Mouse (Mus musculus) midbrain, embryonic 14.5 days (tissue): ENCODE measurements at regions not wholly inside any gene's neighbourhood (a gene's known extent, or its start where the extent isn't known, plus 50 kb on each side); places are given as distances from the start of the nearest gene placed in this dataset.
A peak's percentile ranks its signal among the peaks of the same experiment; 100 is the strongest.

ENCODE experiments used
- ATAC-seq: fragments of 200-750 bp; cut with Nextera tagmentation; 2 replicates; pipeline ENCODE4 v1.8.0; 2017; ENCODE audit warnings: moderate number of reproducible peaks, moderate library complexity; ENCODE audit not compliant: low FRiP score, low TSS enrichment
- DNase-seq: peaks from one replicate; pipeline ENCODE4 v3.0.0-alpha.2; 2015
- H3K27ac ChIP-seq: fragments of 300-500 bp; sonication (generic); replicated peaks from 2 replicates; pipeline ENCODE4 v1.5.1; 2014; ENCODE audit warnings: mild to moderate bottlenecking, low read depth, low read length, moderate library complexity
- H3K27me3 ChIP-seq: fragments of 300-500 bp; sonication (generic); 2 replicates; pipeline ENCODE4 v1.6.1; 2014; ENCODE audit warnings: low read length, control low read depth, mixed read lengths; ENCODE audit not compliant: control insufficient read depth, insufficient read depth
- H3K36me3 ChIP-seq: fragments of 300-500 bp; sonication (generic); 2 replicates; pipeline ENCODE4 v1.6.1; 2014; ENCODE audit warnings: low read length, control low read depth; ENCODE audit not compliant: control insufficient read depth, insufficient read depth
- H3K4me1 ChIP-seq: fragments of 300-500 bp; sonication (generic); 2 replicates; pipeline ENCODE4 v1.6.1; 2014; ENCODE audit warnings: mild to moderate bottlenecking, antibody characterized with exemption, low read length, control low read depth; ENCODE audit not compliant: control insufficient read depth, insufficient read depth
- H3K4me2 ChIP-seq: fragments of 300-500 bp; sonication (generic); 2 replicates; pipeline ENCODE4 v1.6.1; 2014; ENCODE audit warnings: mild to moderate bottlenecking, low read length, moderate library complexity
- H3K4me3 ChIP-seq: fragments of 300-500 bp; sonication (generic); replicated peaks from 2 replicates; pipeline ENCODE4 v1.5.1; 2014; ENCODE audit warnings: low read depth, low read length
- H3K9ac ChIP-seq: fragments of 300-500 bp; sonication (generic); replicated peaks from 2 replicates; pipeline ENCODE4 v1.6.1; 2014; ENCODE audit warnings: mild to moderate bottlenecking, low read length, moderate library complexity
- H3K9me3 ChIP-seq: fragments of 300-500 bp; sonication (generic); 2 replicates; pipeline ENCODE4 v1.6.1; 2016; ENCODE audit warnings: low read length, control low read depth, mixed read lengths; ENCODE audit not compliant: control insufficient read depth
- WGBS: fragments of 180-500 bp; shearing (Covaris S2); extraction: QIAGEN DNeasy Blood & Tissue Kit; methylation state at CpG from one replicate; pipeline ENCODE4 v1.1.7; 2014; 5-methylcytosine and 5-hydroxymethylcytosine counted together

DNA sequence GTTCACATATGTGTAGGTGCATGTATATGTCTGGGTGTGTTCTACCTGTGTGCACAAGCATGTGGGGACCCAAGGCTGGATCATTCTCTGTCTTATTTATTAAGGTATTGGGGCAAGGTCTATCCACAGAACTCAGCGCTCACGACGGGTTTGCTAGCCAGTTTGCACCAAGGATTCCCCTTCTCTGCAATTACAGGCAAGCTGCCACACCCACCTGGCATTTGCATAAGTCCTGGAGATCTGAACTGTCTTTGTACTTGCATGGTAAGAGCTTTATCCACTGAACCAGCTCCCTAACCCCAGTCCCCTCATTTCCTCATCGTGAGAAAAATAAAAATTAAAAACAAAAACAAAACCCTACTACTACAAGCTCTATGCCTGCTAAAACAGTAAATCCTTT is 71.6 kb downstream of the Lao1 start:
- 62% methylated on average over 4 of the region's 4 CpGs for WGBS

DNA sequence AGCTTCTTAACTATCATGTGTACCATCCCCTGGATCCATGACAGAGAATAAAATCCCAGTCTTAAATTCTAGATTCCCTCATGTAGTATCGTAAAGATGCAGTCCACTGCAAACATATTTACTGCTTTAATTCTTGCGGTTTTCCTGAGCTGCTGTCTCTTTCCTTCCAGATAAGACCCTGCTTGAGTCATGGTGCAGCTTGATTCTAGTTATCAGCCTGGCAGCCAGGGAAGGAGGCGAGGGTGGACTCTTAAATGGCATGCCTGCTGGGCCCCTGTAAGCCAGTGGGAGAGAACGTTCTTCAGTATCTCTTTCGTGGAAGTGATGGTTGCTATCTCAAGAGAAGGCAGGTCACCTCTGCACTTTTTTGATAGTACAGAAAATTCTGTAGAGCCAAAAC is 71.9 kb upstream of the Slc2a1 start:
- Histone ChIP-seq H3K9ac (no peak overlapping the region), H3K4me3 (no peak overlapping the region), H3K27me3 (no peaks in the 10 kb centered on the region), H3K36me3 (no peaks in the 10 kb centered on the region), H3K4me2 (no peak overlapping the region), H3K4me1 (no peaks in the 10 kb centered on the region), H3K9me3 (no peaks in the 10 kb centered on the region), H3K27ac (no peak overlapping the region)
- WGBS, result 89% methylated on average over 5 of the region's 5 CpGs
- ATAC-seq (no peak), DNase-seq (no peak)

More for the DNA sequence above, 71.6 kb downstream of the Lao1 start:
- no peaks in the 10 kb centered on the region for H3K9me3 ChIP-seq
- H3K27me3 ChIP-seq, result no peaks in the 10 kb centered on the region
- ATAC-seq (no peak), DNase-seq (no peak)
- no peak overlapping the region for H3K9ac ChIP-seq
- H3K4me3 ChIP-seq, result no peak overlapping the region
- H3K4me1 ChIP-seq, result no peaks in the 10 kb centered on the region
- H3K27ac ChIP-seq, result no peak overlapping the region
- no peaks in the 10 kb centered on the region for H3K36me3 ChIP-seq
- no peak overlapping the region for H3K4me2 ChIP-seq

DNA sequence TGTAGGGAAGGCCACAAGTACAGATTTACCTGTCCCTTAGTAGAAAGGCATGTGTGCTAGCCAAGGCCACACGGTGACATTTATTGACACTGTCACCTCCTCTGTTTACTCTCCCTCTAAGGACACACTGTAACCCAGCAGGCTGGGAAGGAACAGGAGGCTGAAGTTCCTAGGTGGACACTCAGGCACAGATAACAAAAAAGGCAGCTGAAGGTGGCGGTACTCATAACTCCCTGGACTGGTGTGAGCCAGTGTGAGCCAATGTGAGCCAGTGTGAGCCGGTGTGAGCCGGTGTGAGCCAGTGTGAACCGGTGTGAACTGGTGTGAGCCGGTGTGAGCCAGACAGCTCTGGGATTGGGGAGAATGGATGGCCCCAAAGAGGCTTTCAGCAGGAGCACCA is 68.5 kb upstream of the Slc2a1 start:
- no peak overlapping the region for H3K4me3 ChIP-seq
- ATAC-seq (no peak), DNase-seq (no peak)
- no peaks in the 10 kb centered on the region for H3K27me3 ChIP-seq
- no peaks in the 10 kb centered on the region for H3K36me3 ChIP-seq
- no peaks in the 10 kb centered on the region for H3K9me3 ChIP-seq
- H3K9ac ChIP-seq, result no peak overlapping the region
- H3K4me2 ChIP-seq, result no peak overlapping the region
- no peaks in the 10 kb centered on the region for H3K4me1 ChIP-seq
- no peak overlapping the region for H3K27ac ChIP-seq
- WGBS, result 89% methylated on average over 6 of the region's 6 CpGs

DNA sequence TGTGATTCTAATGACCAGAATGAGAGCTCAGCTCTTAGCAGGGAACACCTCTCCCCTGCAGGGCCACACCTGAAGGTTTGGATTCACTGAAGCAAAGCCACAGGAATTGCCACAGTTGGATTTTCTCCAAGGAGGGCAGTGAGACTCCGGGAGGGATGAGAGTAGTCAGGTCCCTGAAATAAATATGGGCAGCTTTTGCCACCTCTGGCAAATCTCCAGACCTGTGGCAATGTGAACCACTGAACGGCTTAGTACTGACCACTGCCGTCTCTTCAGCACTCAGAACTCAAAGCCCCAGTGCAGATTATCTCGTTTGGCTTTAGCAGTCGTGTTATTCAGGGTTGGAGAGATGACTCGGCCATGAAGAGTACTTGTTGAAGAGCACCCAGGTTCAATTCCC is 66.9 kb upstream of the Slc2a1 start:
- Histone ChIP-seq H3K27ac (no peak overlapping the region), H3K9me3 (no peaks in the 10 kb centered on the region), H3K4me1 (no peaks in the 10 kb centered on the region), H3K27me3 (no peaks in the 10 kb centered on the region), H3K9ac (no peak overlapping the region), H3K4me2 (no peak overlapping the region), H3K36me3 (no peaks in the 10 kb centered on the region), H3K4me3 (no peak overlapping the region)
- ATAC-seq (no peak), DNase-seq (no peak)
- 62% methylated on average over 6 of the region's 6 CpGs for WGBS

DNA sequence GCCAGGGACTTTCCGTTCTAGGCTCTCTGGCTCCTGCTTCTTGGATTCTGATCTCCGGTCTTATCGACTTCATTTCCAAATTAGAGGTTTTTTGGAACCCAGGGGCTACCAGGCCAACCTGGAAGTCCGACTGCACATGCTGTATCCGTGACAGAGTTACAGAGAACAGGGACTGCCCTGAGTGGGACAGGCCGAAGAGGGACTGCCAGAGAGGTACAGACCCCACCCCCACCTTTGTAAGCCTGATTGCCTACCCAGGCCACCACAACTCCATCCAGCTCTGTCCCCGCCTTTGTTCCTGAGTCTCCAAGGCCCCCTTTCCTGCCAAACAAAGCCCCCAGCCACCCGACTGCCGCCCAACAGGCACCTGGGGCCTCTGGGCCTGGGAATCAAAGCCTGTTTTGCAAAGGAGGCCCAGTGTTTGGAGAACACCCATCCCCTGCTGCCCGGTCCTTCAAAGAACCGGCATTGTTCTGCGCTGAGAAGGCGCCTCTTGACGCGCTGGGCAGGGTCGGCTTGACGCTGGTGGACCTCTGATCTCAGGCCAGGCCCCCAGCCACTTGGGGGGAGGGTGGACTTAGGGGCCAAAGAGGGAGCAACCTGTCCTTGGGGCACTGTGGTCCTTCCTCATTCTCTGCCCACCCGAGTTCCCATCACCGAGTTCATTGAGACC is 64.4 kb upstream of the Slc2a1 start:
- no peak overlapping the region for H3K9ac ChIP-seq
- no peak for ATAC-seq
- no peaks in the 10 kb centered on the region for H3K27me3 ChIP-seq
- H3K4me2 ChIP-seq, result no peak overlapping the region
- WGBS, result 27% methylated on average over 19 of the region's 19 CpGs
- no peaks in the 10 kb centered on the region for H3K4me1 ChIP-seq
- H3K4me3 ChIP-seq, result no peak overlapping the region
- H3K36me3 ChIP-seq, result no peaks in the 10 kb centered on the region
- DNase-seq, result peak; percentile 2
- H3K27ac ChIP-seq, result no peak overlapping the region
- H3K9me3 ChIP-seq, result no peaks in the 10 kb centered on the region

DNA sequence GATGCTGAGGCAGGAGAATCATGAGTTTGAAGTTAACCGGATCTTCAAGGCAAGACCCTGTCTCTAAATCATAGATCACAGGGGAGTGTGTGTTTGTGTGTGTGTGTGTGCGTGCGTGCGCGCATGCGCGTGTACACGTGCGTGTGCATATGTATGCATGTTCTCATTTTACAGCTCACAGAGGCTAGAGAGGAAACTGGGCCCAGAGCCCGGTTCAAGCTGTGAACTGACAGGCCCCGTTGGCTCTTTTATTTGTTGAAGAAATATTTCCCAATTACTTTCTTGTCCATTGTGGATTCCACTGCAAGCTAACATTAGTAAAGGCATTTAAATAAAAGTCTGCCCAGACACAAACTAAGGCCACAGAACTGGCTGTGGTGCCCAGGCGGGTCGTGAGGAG is 63.7 kb upstream of the Slc2a1 start:
- no peak overlapping the region for H3K9ac ChIP-seq
- WGBS, result 87% methylated on average over 13 of the region's 13 CpGs
- H3K4me3 ChIP-seq, result no peak overlapping the region
- ATAC-seq (no peak), DNase-seq (peak; percentile 19)
- no peaks in the 10 kb centered on the region for H3K27me3 ChIP-seq
- H3K4me1 ChIP-seq, result no peaks in the 10 kb centered on the region
- H3K36me3 ChIP-seq, result no peaks in the 10 kb centered on the region
- H3K9me3 ChIP-seq, result no peaks in the 10 kb centered on the region
- no peak overlapping the region for H3K27ac ChIP-seq
- H3K4me2 ChIP-seq, result no peak overlapping the region

DNA sequence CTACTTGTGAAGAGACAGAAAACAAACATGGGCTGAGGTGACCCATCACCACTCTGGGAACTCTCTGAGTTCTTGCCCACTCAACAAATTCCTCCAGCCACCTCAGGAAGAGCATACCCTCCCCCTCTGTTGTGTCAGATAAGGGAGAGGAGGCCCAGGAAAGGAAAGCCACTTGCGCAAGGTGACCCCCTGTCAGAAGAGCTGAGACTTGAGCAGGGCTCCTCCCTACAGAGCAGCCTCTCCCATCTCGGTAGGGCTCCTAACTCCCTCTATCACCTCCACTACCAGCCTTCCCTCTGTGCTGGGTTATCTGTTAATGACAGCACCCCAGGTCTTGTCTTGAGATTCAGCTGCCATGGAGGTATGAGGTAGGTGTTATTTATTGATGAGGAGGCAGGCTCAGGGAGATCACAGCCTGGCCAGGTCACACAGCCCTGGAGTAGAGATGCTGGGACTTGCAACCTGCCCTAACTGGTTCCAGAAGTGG is 57.6 kb upstream of the Slc2a1 start:
- Histone ChIP-seq H3K9ac (no peak overlapping the region), H3K36me3 (no peaks in the 10 kb centered on the region), H3K27me3 (no peaks in the 10 kb centered on the region), H3K4me2 (no peak overlapping the region), H3K4me3 (no peak overlapping the region), H3K27ac (no peak overlapping the region), H3K9me3 (no peaks in the 10 kb centered on the region), H3K4me1 (no peaks in the 10 kb centered on the region)
- 62% methylated on average over 2 of the region's 2 CpGs for WGBS
- DNase-seq, result no peak
- no peak for ATAC-seq

DNA sequence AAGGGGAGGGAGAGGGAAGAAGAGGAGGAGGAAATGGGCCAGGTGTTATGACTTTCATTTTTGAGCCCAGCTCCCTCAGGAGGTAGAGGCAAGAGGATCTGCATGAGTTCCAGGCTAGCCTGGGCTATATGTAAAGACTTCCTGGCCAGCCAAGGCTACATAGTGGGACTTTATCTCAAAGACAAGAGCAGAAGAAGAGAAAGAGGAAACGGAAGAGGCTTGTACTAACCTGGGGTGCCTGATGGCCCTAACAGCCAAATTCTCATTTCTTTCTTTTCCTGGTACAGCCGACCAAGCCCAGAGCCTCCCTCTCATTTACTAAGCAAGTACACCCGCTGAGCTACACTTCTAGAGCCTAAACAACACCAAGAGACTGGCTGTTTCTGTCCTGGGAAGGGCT is 56.0 kb upstream of the Slc2a1 start:
- DNase-seq (no peak), ATAC-seq (no peak)
- Histone ChIP-seq H3K36me3 (no peaks in the 10 kb centered on the region), H3K4me3 (no peak overlapping the region), H3K4me1 (no peaks in the 10 kb centered on the region), H3K27me3 (no peaks in the 10 kb centered on the region), H3K4me2 (no peak overlapping the region), H3K9ac (no peak overlapping the region), H3K9me3 (no peaks in the 10 kb centered on the region), H3K27ac (no peak overlapping the region)
- WGBS, result 76% methylated on average over 3 of the region's 3 CpGs

DNA sequence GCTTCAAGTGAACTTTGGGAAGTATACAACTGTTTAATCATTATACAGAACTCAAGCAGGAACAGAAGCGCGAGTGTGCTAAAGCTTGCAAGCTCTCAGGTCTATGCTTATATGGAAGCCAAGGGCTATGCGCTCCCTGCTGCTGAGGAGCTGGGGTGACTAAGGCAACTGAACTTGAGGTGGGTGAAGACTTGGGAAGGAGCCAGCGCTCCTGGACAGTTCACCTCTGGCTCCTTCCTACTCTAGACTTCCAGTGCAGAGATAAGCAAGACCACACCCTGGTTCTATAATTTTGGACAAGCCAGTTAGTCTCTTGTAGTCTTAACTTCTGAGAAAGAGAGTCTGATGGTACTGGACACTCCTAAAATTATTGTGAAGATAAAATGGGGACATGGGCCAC is 55.3 kb upstream of the Slc2a1 start:
- Histone ChIP-seq H3K4me2 (no peak overlapping the region), H3K9ac (no peak overlapping the region), H3K36me3 (no peaks in the 10 kb centered on the region), H3K27ac (no peak overlapping the region), H3K27me3 (no peaks in the 10 kb centered on the region), H3K4me1 (no peaks in the 10 kb centered on the region), H3K9me3 (no peaks in the 10 kb centered on the region), H3K4me3 (no peak overlapping the region)
- ATAC-seq (no peak), DNase-seq (no peak)
- WGBS, result 96% methylated on average over 4 of the region's 4 CpGs
